Mouse (Mus musculus): Measurements from ENCODE around the gene Rbbp5. TPM values are rescaled to one million over a fixed set of nuclear protein-coding genes. Genes with fewer than 3 reads are reported as not detected.

Gene Rbbp5
- 40.1 and 41.5 TPM in 2 replicates for polyA plus RNA-seq (2015; fragmentation: Nextera tagmentation; extraction: Ambion mirVana)

GRCm38 (mm10) chr1:132476928-132477691, at the start of gene Rbbp5:
Rbbp5 (plus strand) TSS chr1:132477365.
- Histone ChIP-seq H3K4me2 (peak within 1 kb of the TSS; percentile 57), H3K9ac (peak within 1 kb of the TSS; percentile 63), H3K9me3 (no peaks in the 10 kb centered on the region), H3K27ac (peak within 1 kb of the TSS; percentile 81), H3K27me3 (no peaks in the 10 kb centered on the region), H3K4me1 (peaks cover 26% of the 10 kb centered on the region), H3K36me3 (no peaks in the 10 kb centered on the region), H3K4me3 (peak within 1 kb of the TSS; percentile 81)
- peak; percentile 80 for ATAC-seq (ENCODE audit: insufficient number of reproducible peaks, low FRiP score, low TSS enrichment, low read depth)
- WGBS: under 1% methylated on average over 43 of the region's 43 CpGs

GRCm38 (mm10) chr1:132430818-132431217, 46.3 kb upstream of the Rbbp5 start:
- peaks cover 13% of the 10 kb centered on the region for H3K36me3 ChIP-seq
- 31% methylated on average over 3 of the region's 3 CpGs for WGBS
- H3K27ac ChIP-seq: no peak overlapping the region
- no peak overlapping the region for H3K4me3 ChIP-seq
- no peaks in the 10 kb centered on the region for H3K27me3 ChIP-seq
- no peaks in the 10 kb centered on the region for H3K9me3 ChIP-seq
- no peak overlapping the region for H3K9ac ChIP-seq
- ATAC-seq (ENCODE audit: insufficient number of reproducible peaks, low FRiP score, low TSS enrichment, low read depth): no peak
- H3K4me2 ChIP-seq: no peak overlapping the region
- peaks cover 17% of the 10 kb centered on the region; the same call in 1 of the 2 replicates for H3K4me1 ChIP-seq

- H3K27me3 ChIP-seq: no peaks in the 10 kb centered on the region
- no peak for ATAC-seq (ENCODE audit: insufficient number of reproducible peaks, low FRiP score, low TSS enrichment, low read depth)
These were observed 45.4 kb upstream of the Rbbp5 start for GRCm38 (mm10) chr1:132431716-132432115.

GRCm38 (mm10) chr1:132433349-132433748, 43.8 kb upstream of the Rbbp5 start:
- no peak for ATAC-seq (ENCODE audit: insufficient number of reproducible peaks, low FRiP score, low TSS enrichment, low read depth)
- H3K27ac ChIP-seq: no peak overlapping the region
- peaks cover 16% of the 10 kb centered on the region; the same call in 1 of the 2 replicates for H3K4me1 ChIP-seq
- peaks cover 30% of the 10 kb centered on the region for H3K36me3 ChIP-seq
- no peak overlapping the region for H3K4me2 ChIP-seq
- no peaks in the 10 kb centered on the region for H3K9me3 ChIP-seq
- H3K4me3 ChIP-seq: no peak overlapping the region
- 59% methylated on average over 5 of the region's 5 CpGs for WGBS
- no peak overlapping the region for H3K9ac ChIP-seq
- no peaks in the 10 kb centered on the region for H3K27me3 ChIP-seq

More at GRCm38 (mm10) chr1:132431716-132432115, 45.4 kb upstream of the Rbbp5 start:
- Histone ChIP-seq H3K27ac (0 out of 2 replicates have a peak overlapping the region, but pooled peaks have one; percentile 6), H3K4me1 (peaks cover 16% of the 10 kb centered on the region; the same call in 1 of the 2 replicates), H3K9ac (no peak overlapping the region), H3K36me3 (peaks cover 21% of the 10 kb centered on the region), H3K4me3 (no peak overlapping the region), H3K4me2 (no peak overlapping the region), H3K9me3 (no peaks in the 10 kb centered on the region)
- 52% methylated on average over 9 of the region's 9 CpGs for WGBS

- Histone ChIP-seq H3K4me1 (peaks cover 16% of the 10 kb centered on the region; the same call in 1 of the 2 replicates), H3K36me3 (peaks cover 30% of the 10 kb centered on the region), H3K27ac (no peak overlapping the region), H3K27me3 (no peaks in the 10 kb centered on the region), H3K4me2 (no peak overlapping the region), H3K9ac (no peak overlapping the region), H3K4me3 (no peak overlapping the region), H3K9me3 (no peaks in the 10 kb centered on the region)
- ATAC-seq (ENCODE audit: insufficient number of reproducible peaks, low FRiP score, low TSS enrichment, low read depth): no peak
- 88% methylated on average over 12 of the region's 12 CpGs for WGBS
These were observed 43.1 kb upstream of the Rbbp5 start for GRCm38 (mm10) chr1:132434032-132434431.

- 0 out of 2 replicates have a peak overlapping the region, but pooled peaks have one; percentile 4 for H3K9ac ChIP-seq
- peaks cover 49% of the 10 kb centered on the region for H3K36me3 ChIP-seq
- ATAC-seq (ENCODE audit: insufficient number of reproducible peaks, low FRiP score, low TSS enrichment, low read depth): no peak
- peaks cover 8% of the 10 kb centered on the region; the same call in 1 of the 2 replicates for H3K4me1 ChIP-seq
- no peak overlapping the region for H3K4me2 ChIP-seq
- H3K27ac ChIP-seq: peak overlapping the region; percentile 38
- WGBS: 72% methylated on average over 4 of the region's 4 CpGs
- no peaks in the 10 kb centered on the region for H3K27me3 ChIP-seq
- H3K9me3 ChIP-seq: no peaks in the 10 kb centered on the region
- no peak overlapping the region for H3K4me3 ChIP-seq
These were observed 40.7 kb upstream of the Rbbp5 start for GRCm38 (mm10) chr1:132436320-132436958.

- H3K27me3 ChIP-seq: no peaks in the 10 kb centered on the region
- H3K9me3 ChIP-seq: no peaks in the 10 kb centered on the region
- no peak overlapping the region for H3K4me3 ChIP-seq
- WGBS: 61% methylated on average over 1 of the region's 1 CpGs
- no peak overlapping the region for H3K4me2 ChIP-seq
- H3K9ac ChIP-seq: no peak overlapping the region
- peaks cover 54% of the 10 kb centered on the region for H3K36me3 ChIP-seq
- peaks cover 3% of the 10 kb centered on the region; the same call in 1 of the 2 replicates for H3K4me1 ChIP-seq
- no peak for ATAC-seq (ENCODE audit: insufficient number of reproducible peaks, low FRiP score, low TSS enrichment, low read depth)
- peak overlapping the region; percentile 17; the same call in 1 of the 2 replicates for H3K27ac ChIP-seq
These were observed 40.2 kb upstream of the Rbbp5 start for GRCm38 (mm10) chr1:132436960-132437359.

- H3K27ac ChIP-seq: no peak overlapping the region
- H3K9me3 ChIP-seq: no peaks in the 10 kb centered on the region
- peaks cover 57% of the 10 kb centered on the region for H3K36me3 ChIP-seq
- WGBS: 83% methylated on average over 5 of the region's 5 CpGs
- H3K27me3 ChIP-seq: no peaks in the 10 kb centered on the region
- 0 out of 2 replicates have a peak, but pooled peaks cover 3% of the 10 kb centered on the region for H3K4me1 ChIP-seq
- no peak overlapping the region for H3K9ac ChIP-seq
- H3K4me2 ChIP-seq: no peak overlapping the region
- no peak for ATAC-seq (ENCODE audit: insufficient number of reproducible peaks, low FRiP score, low TSS enrichment, low read depth)
- H3K4me3 ChIP-seq: no peak overlapping the region
These were observed 39.8 kb upstream of the Rbbp5 start for GRCm38 (mm10) chr1:132437389-132437788.

- ATAC-seq (ENCODE audit: insufficient number of reproducible peaks, low FRiP score, low TSS enrichment, low read depth): no peak
- Histone ChIP-seq H3K36me3 (peaks cover 57% of the 10 kb centered on the region), H3K4me1 (no peaks in the 10 kb centered on the region), H3K9ac (no peak overlapping the region), H3K27ac (no peak overlapping the region), H3K4me3 (no peak overlapping the region), H3K4me2 (no peak overlapping the region), H3K9me3 (no peaks in the 10 kb centered on the region), H3K27me3 (no peaks in the 10 kb centered on the region)
- WGBS: 88% methylated on average over 1 of the region's 1 CpGs
These were observed 36.2 kb upstream of the Rbbp5 start for GRCm38 (mm10) chr1:132440896-132441435.

GRCm38 (mm10) chr1:132449742-132450141, 27.4 kb upstream of the Rbbp5 start:
- H3K36me3 ChIP-seq: peaks cover 55% of the 10 kb centered on the region
- H3K27me3 ChIP-seq: no peaks in the 10 kb centered on the region
- no peak overlapping the region for H3K4me3 ChIP-seq
- no peaks in the 10 kb centered on the region for H3K4me1 ChIP-seq
- no peak overlapping the region for H3K27ac ChIP-seq
- H3K4me2 ChIP-seq: no peak overlapping the region
- ATAC-seq (ENCODE audit: insufficient number of reproducible peaks, low FRiP score, low TSS enrichment, low read depth): no peak
- WGBS: 93% methylated on average over 7 of the region's 7 CpGs
- H3K9ac ChIP-seq: no peak overlapping the region
- no peaks in the 10 kb centered on the region for H3K9me3 ChIP-seq

- Histone ChIP-seq H3K27me3 (no peaks in the 10 kb centered on the region), H3K4me3 (no peak overlapping the region), H3K9ac (no peak overlapping the region), H3K27ac (no peak overlapping the region), H3K36me3 (peaks cover 59% of the 10 kb centered on the region), H3K9me3 (no peaks in the 10 kb centered on the region), H3K4me2 (no peak overlapping the region), H3K4me1 (0 out of 2 replicates have a peak, but pooled peaks cover 3% of the 10 kb centered on the region)
- ATAC-seq (ENCODE audit: insufficient number of reproducible peaks, low FRiP score, low TSS enrichment, low read depth): no peak
- WGBS: 51% methylated on average over 5 of the region's 5 CpGs
These were observed 12.5 kb upstream of the Rbbp5 start for GRCm38 (mm10) chr1:132464651-132465050.

- H3K4me2 ChIP-seq: no peak overlapping the region
- no peak overlapping the region for H3K27ac ChIP-seq
- no peak overlapping the region for H3K4me3 ChIP-seq
- H3K4me1 ChIP-seq: 0 out of 2 replicates have a peak, but pooled peaks cover 3% of the 10 kb centered on the region
- no peaks in the 10 kb centered on the region for H3K27me3 ChIP-seq
- H3K9me3 ChIP-seq: no peaks in the 10 kb centered on the region
- no peak overlapping the region for H3K9ac ChIP-seq
- no peak for ATAC-seq (ENCODE audit: insufficient number of reproducible peaks, low FRiP score, low TSS enrichment, low read depth)
- H3K36me3 ChIP-seq: peaks cover 25% of the 10 kb centered on the region
These were observed 8.2 kb upstream of the Rbbp5 start for GRCm38 (mm10) chr1:132468926-132469325.
